12 mouse cellular contexts compared by ENCODE assay signal in the genomic region with DNA sequence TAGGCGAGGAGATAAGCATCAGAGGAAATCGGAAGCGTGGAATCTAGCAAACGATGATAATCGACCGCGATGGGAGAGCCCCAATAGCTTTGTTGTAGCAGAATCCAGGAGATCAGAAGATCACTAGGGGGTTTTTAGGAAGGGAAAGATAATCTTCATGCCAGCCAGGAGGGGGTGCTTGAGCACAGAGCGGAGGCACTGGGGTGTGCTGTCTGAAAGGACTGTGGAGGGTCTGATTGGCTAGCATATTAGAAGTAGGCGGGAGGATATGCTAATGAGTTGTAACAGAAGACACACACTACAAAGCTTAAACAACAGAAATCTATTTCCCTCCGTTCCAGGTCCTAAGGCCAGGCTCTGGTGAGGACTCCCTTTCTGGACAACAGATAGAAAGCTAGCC. TPM values are rescaled to one million over a fixed set of nuclear protein-coding genes. Genes with fewer than 3 reads are reported as not detected.
A peak's percentile ranks its signal among the peaks of the same experiment; 100 is the strongest.
DNase-seq lines count a peak whose midpoint lies in the region; ATAC-seq and TF ChIP-seq lines count a peak whose summit lies in the region.
"Had no signal": no experiment of that assay in that cellular context is flagged by ENCODE, and none has a peak within 500 bp of the region (broad histone marks: within the 10 kb centered on the region; RNA-seq: fewer than 3 reads in every experiment).

No protein-coding gene starts in this region.

- H3K4me1 ChIP-seq in forebrain, embryonic 13.5 days, result no peaks in the 10 kb centered on the region
- 0 out of 2 replicates have a peak, but pooled peaks cover 6% of the 10 kb centered on the region for H3K4me1 ChIP-seq in forebrain, embryonic 10.5 days
- no peaks in the 10 kb centered on the region; the same call in 1 of the 2 replicates for H3K4me1 ChIP-seq in thymus, adult 2 months (replicated peaks; ENCODE audit: control insufficient read depth, insufficient read depth, low read length)

- intact Hi-C loops in left cerebral cortex, postnatal 14 days (cut with DNase I), result no loop called here

- no peak for TF ChIP-seq POLR2A in thymus, adult 2 months (IDR thresholded peaks at IDR 0.05; ENCODE audit: control insufficient read depth, extremely low read depth, insufficient read depth, low read length, poor library complexity)
- no peak for TF ChIP-seq POLR2A in brain, embryonic 14.5 days (IDR thresholded peaks at IDR 0.05; ENCODE audit: borderline replicate concordance, extremely low read depth, insufficient read depth, insufficient read length, poor library complexity, severe bottlenecking)

- 0 out of 2 replicates have a peak, but pooled peaks have one; percentile 30 for ATAC-seq in forebrain, embryonic 13.5 days

- H3K4me2 ChIP-seq in forebrain, embryonic 13.5 days, result no peak overlapping the region
- H3K4me2 ChIP-seq: limb, embryonic 15.5 days had no signal

- no peaks in the 10 kb centered on the region for H3K9me3 ChIP-seq in forebrain, embryonic 13.5 days (replicated peaks)
- H3K9me3 ChIP-seq in forebrain, embryonic 10.5 days, result no peaks in the 10 kb centered on the region
- H3K9me3 ChIP-seq: limb, embryonic 15.5 days had no signal

- no peaks in the 10 kb centered on the region for H3K27me3 ChIP-seq in forebrain, embryonic 13.5 days
- no peaks in the 10 kb centered on the region for H3K27me3 ChIP-seq in forebrain, embryonic 10.5 days (ENCODE audit: poor library complexity, severe bottlenecking)
- H3K27me3 ChIP-seq in thymus, adult 2 months (ENCODE audit: control insufficient read depth, insufficient read depth, low read length), result no peaks in the 10 kb centered on the region
- H3K27me3 ChIP-seq: limb, embryonic 15.5 days had no signal

- no peak overlapping the region for H3K27ac ChIP-seq in forebrain, embryonic 13.5 days
- H3K27ac ChIP-seq in forebrain, embryonic 10.5 days, result no peak overlapping the region
- no peak overlapping the region for H3K27ac ChIP-seq in thymus, adult 2 months (ENCODE audit: control insufficient read depth, insufficient read depth, low read length)
- H3K27ac ChIP-seq: limb, embryonic 15.5 days had no signal

- H3K9ac ChIP-seq in forebrain, embryonic 13.5 days, result no peak overlapping the region
- H3K9ac ChIP-seq: limb, embryonic 15.5 days had no signal

- no peak for DNase-seq in forebrain, embryonic 10.5 days (ENCODE audit: extremely low spot score, low spot score)
- peak; percentile 3 for DNase-seq in thymus, adult 2 months
- no peak for DNase-seq in thymus, postnatal 25 days
- peak; percentile 42 for DNase-seq in brain, embryonic 14.5 days (ENCODE audit: low read depth)
- peak; percentile 24 for DNase-seq in yolk sac, embryonic 10.5 days (ENCODE audit: low spot score)
- DNase-seq in heart, adult 18-20 months, result no peak
- no peak for DNase-seq in left cerebral cortex, postnatal 14 days (ENCODE audit: low spot score in 2 of 2)
- DNase-seq: cerebellum, adult 9-11 months; gastrocnemius, postnatal 25 days had no signal

- no peak for TF ChIP-seq CTCF in thymus, adult 2 months (IDR thresholded peaks at IDR 0.05; ENCODE audit: borderline replicate concordance, control insufficient read depth, extremely low read depth, insufficient read depth, low read length, poor library complexity)
- TF ChIP-seq CTCF in brain, embryonic 14.5 days (IDR thresholded peaks at IDR 0.05; ENCODE audit: borderline replicate concordance, extremely low read depth, insufficient read depth, insufficient read length), result no peak

- H3K4me3 ChIP-seq in forebrain, embryonic 13.5 days, result no peak overlapping the region
- H3K4me3 ChIP-seq in forebrain, embryonic 10.5 days, result no peak overlapping the region
- no peak overlapping the region for H3K4me3 ChIP-seq in thymus, adult 2 months (ENCODE audit: control insufficient read depth, insufficient read depth, low read length)
- H3K4me3 ChIP-seq: limb, embryonic 15.5 days had no signal

- WGBS in forebrain, embryonic 13.5 days, result 55% methylated on average over 10 of the region's 10 CpGs
- WGBS in forebrain, embryonic 10.5 days, result 64% methylated on average over 10 of the region's 10 CpGs
- WGBS in thymus, adult 2 months, result 83% methylated on average over 10 of the region's 10 CpGs

- no peaks in the 10 kb centered on the region for H3K36me3 ChIP-seq in forebrain, embryonic 13.5 days (ENCODE audit: poor library complexity, severe bottlenecking)
- no peaks in the 10 kb centered on the region for H3K36me3 ChIP-seq in forebrain, embryonic 10.5 days (replicated peaks)
- H3K36me3 ChIP-seq in thymus, adult 2 months (ENCODE audit: control insufficient read depth, insufficient read depth, low read length), result no peaks in the 10 kb centered on the region
- H3K36me3 ChIP-seq: limb, embryonic 15.5 days had no signal

RNA-seq across cellular contexts. Expression of a gene that starts 50.3 kb away (rescaled TPM):
- polyA plus RNA-seq in forebrain, embryonic 13.5 days (2015; fragmentation: Nextera tagmentation; extraction: Ambion mirVana), result 108 and 109 TPM in 2 replicates
- polyA plus RNA-seq in forebrain, embryonic 10.5 days (2016; fragmentation: Nextera tagmentation; extraction: Ambion mirVana), result 126 and 138 TPM in 2 replicates
- polyA plus RNA-seq in thymus, adult 2 months (2012; rRNA removed), result 15.3 and 18.7 TPM in 2 replicates
- 67.6 and 99.0 TPM in 2 replicates for polyA plus RNA-seq in brain, embryonic 14.5 days (2012; rRNA removed)
- 100 to 1,000 TPM in 1 of 2 experiments, 10 to 100 TPM in 1; 97.7 to 121 TPM for total RNA-seq in heart, adult 18-20 months (2021)
- total RNA-seq in left cerebral cortex, postnatal 14 days (2021), result 100 to 1,000 TPM; 251 to 280 TPM

RNA-seq across cellular contexts. Expression of a gene that starts 57.4 kb away (rescaled TPM):
- polyA plus RNA-seq in forebrain, embryonic 13.5 days (2015; fragmentation: Nextera tagmentation; extraction: Ambion mirVana), result 0.41 and 0.68 TPM in 2 replicates
- polyA plus RNA-seq in forebrain, embryonic 10.5 days (2016; fragmentation: Nextera tagmentation; extraction: Ambion mirVana), result not detected in 2 replicates
- polyA plus RNA-seq in thymus, adult 2 months (2012; rRNA removed), result 0.18 and 0.31 TPM in 2 replicates
- polyA plus RNA-seq in brain, embryonic 14.5 days (2012; rRNA removed), result 0.37 and 0.42 TPM in 2 replicates
- not detected for total RNA-seq in heart, adult 18-20 months (2021)
- 1 to 10 TPM in 1 of 2 experiments, under 1 TPM in 1; 0.74 to 1.4 TPM for total RNA-seq in left cerebral cortex, postnatal 14 days (2021)
- total RNA-seq: gastrocnemius, postnatal 25 days had no signal
- polyA plus RNA-seq: hindbrain, embryonic 11.5 days had no signal

Comparison
In these comparisons a context has a peak if more than half of its experiments do, and no peak if none do; other contexts are left out.
1. DNase-seq: peak in thymus, adult 2 months (single experiment), brain, embryonic 14.5 days (single experiment) and yolk sac, embryonic 10.5 days (single experiment); none in forebrain, embryonic 10.5 days (single experiment), thymus, postnatal 25 days (single experiment), heart, adult 18-20 months (0 of 2) and left cerebral cortex, postnatal 14 days (0 of 2).